In the genomic region with DNA sequence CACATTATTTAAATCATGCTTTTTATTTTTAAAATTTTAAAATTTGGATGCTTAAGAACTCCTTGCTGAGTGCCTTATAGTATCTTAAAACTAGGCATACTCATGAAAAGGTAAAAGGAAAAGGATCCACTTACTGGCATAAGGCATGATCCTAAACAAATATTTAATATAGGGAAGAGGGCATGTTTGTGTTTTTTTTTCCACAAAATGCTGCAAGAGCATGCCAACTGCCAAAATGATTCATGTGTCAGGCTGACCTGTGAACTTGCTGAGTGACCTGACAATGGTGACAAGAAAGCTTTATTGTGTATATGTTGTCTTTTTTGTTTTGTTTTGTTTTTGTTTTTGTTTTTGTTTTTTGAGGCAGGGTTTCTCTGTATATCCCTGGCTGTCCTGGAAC, we compare ENCODE assay signal across 20 mouse cellular contexts. TPM values are rescaled to one million over a fixed set of nuclear protein-coding genes. Genes with fewer than 3 reads are reported as not detected.
DNase-seq lines count a peak whose midpoint lies in the region; ATAC-seq and TF ChIP-seq lines count a peak whose summit lies in the region.
"Not testable (repeated sequence)": the region's sequence is repeated elsewhere in the genome, so short reads cannot be mapped to it uniquely, and the experiment has no call there.
"Had no signal": no experiment of that assay in that cellular context is flagged by ENCODE, and none has a peak within 500 bp of the region (broad histone marks: within the 10 kb centered on the region; RNA-seq: fewer than 3 reads in every experiment).

No protein-coding gene starts in this region.

- not testable (repeated sequence) for H3K4me3 ChIP-seq in liver, adult 2 months (ENCODE audit: insufficient read depth, low read depth, low read length); liver, postnatal 0 days (ENCODE audit: low read depth, low read length)

- H3K27me3 ChIP-seq in liver, adult 2 months (ENCODE audit: control insufficient read depth, insufficient read depth, low read length); liver, postnatal 0 days (ENCODE audit: insufficient read depth, low read length): not testable (repeated sequence)

- H3K36me3 ChIP-seq in liver, adult 2 months (ENCODE audit: control insufficient read depth, insufficient read depth, low read length); liver, postnatal 0 days (replicated peaks; ENCODE audit: insufficient read depth, low read length): not testable (repeated sequence)

- peak; percentile 77 for ATAC-seq in liver, postnatal 0 days

- not testable (repeated sequence) for H3K4me2 ChIP-seq in liver, postnatal 0 days (ENCODE audit: low read depth, low read length)

- H3K4me1 ChIP-seq in liver, adult 2 months (ENCODE audit: control insufficient read depth, insufficient read depth, low read length); liver, postnatal 0 days (ENCODE audit: insufficient read depth): not testable (repeated sequence)

- not testable (repeated sequence) for H3K79me2 ChIP-seq in liver, adult 2 months (ENCODE audit: control insufficient read depth, insufficient read depth, low read length)

- not testable (repeated sequence) for H3K9me3 ChIP-seq in liver, postnatal 0 days (ENCODE audit: low read length)

- TF ChIP-seq CTCF in liver, adult 2 months (IDR thresholded peaks at IDR 0.05; ENCODE audit: low read depth, low read length); liver, postnatal 0 days (IDR thresholded peaks at IDR 0.05; ENCODE audit: low read depth): not testable (repeated sequence)

- TF ChIP-seq EP300 in liver, postnatal 0 days (IDR thresholded peaks at IDR 0.05; ENCODE audit: low read depth), result peak; percentile 30; the same call in 1 of the 2 replicates

- not testable (repeated sequence) for H3K27ac ChIP-seq in liver, adult 2 months (replicated peaks; ENCODE audit: insufficient read depth, low read depth, low read length)
- H3K27ac ChIP-seq in liver, postnatal 0 days (ENCODE audit: low read depth), result peak overlapping the region; percentile 57

- DNase-seq in adrenal gland, postnatal 10 days, result peak; percentile 2
- DNase-seq in heart, adult 11 months, result peak; percentile 15
- DNase-seq in liver, adult 2 months (ENCODE audit: extremely low read depth, low read depth, low spot score), result peak; percentile 90
- not testable (repeated sequence) for DNase-seq in liver, postnatal 0 days

- TF ChIP-seq POLR2A in liver, adult 2 months (IDR thresholded peaks at IDR 0.05; ENCODE audit: extremely low read depth, insufficient read depth, low read length), result not testable (repeated sequence)

- H3K9ac ChIP-seq in liver, adult 2 months (ENCODE audit: low read depth, low read length); liver, postnatal 0 days (replicated peaks): not testable (repeated sequence)

RNA-seq across cellular contexts. Expression of gene Cyp2a4, which starts 43.2 kb away (rescaled TPM):
- 1 to 10 TPM in 1 of 2 experiments, under 1 TPM in 1; 0.97 to 1.6 TPM for total RNA-seq in adrenal gland, postnatal 10 days (2021)
- total RNA-seq in liver, adult 2 months (2014; rRNA removed), result 856 and 925 TPM in 2 replicates
- polyA plus RNA-seq in liver, adult 2 months (2012; rRNA removed), result 409 and 441 TPM in 2 replicates
- 6.7 and 7.9 TPM in 2 replicates for polyA plus RNA-seq in liver, postnatal 0 days (2015; fragmentation: Nextera tagmentation; extraction: Ambion mirVana)
- total RNA-seq: adrenal gland, postnatal 25 days; adrenal gland, postnatal 36 days; CH12.LX; MEL had no signal
- polyA plus RNA-seq: activated CD4-positive, CD25-positive, alpha-beta regulatory T cell, adult 4 months; brain, embryonic 14.5 days; C2C12; CD4-positive, CD25-positive, alpha-beta regulatory T cell, adult 4 months; cerebellum, adult 2 months; G1E; Patski had no signal

RNA-seq across cellular contexts. Expression of gene Nlrp9c, which starts 53.3 kb away (rescaled TPM):
- total RNA-seq in adrenal gland, postnatal 10 days (2021), result not detected
- not detected in 2 replicates for total RNA-seq in liver, adult 2 months (2014; rRNA removed)
- polyA plus RNA-seq in liver, adult 2 months (2012; rRNA removed), result not detected in 2 replicates
- not detected in 2 replicates for polyA plus RNA-seq in liver, postnatal 0 days (2015; fragmentation: Nextera tagmentation; extraction: Ambion mirVana)
- total RNA-seq: adrenal gland, adult 18-20 months; adrenal gland, adult 2 months; adrenal gland, adult 8-10 months; adrenal gland, postnatal 14 days; adrenal gland, postnatal 25 days; adrenal gland, postnatal 36 days; adrenal gland, postnatal 4 days; CH12.LX; MEL had no signal
- polyA plus RNA-seq: activated CD4-positive, CD25-positive, alpha-beta regulatory T cell, adult 4 months; adrenal gland, adult 2 months; brain, embryonic 14.5 days; C2C12; CD4-positive, CD25-positive, alpha-beta regulatory T cell, adult 4 months; cerebellum, adult 2 months; G1E; Patski had no signal

Comparison
In these comparisons a context has a peak if more than half of its experiments do, and no peak if none do; other contexts are left out.
1. RNA of gene Cyp2a4, which starts 43.2 kb away (total RNA-seq): 856 to 925 TPM in liver, adult 2 months; 0.97 to 1.6 TPM in adrenal gland, postnatal 10 days; every median in the first group is over 100 times any median in the second.